Mouse (Mus musculus): ENCODE data around the gene Ttk. TPM values are rescaled to one million over a fixed set of nuclear protein-coding genes. Genes with fewer than 3 reads are reported as not detected.

The Ttk gene
- polyA plus RNA-seq, 1 experiment = 11.4 TPM

DNA sequence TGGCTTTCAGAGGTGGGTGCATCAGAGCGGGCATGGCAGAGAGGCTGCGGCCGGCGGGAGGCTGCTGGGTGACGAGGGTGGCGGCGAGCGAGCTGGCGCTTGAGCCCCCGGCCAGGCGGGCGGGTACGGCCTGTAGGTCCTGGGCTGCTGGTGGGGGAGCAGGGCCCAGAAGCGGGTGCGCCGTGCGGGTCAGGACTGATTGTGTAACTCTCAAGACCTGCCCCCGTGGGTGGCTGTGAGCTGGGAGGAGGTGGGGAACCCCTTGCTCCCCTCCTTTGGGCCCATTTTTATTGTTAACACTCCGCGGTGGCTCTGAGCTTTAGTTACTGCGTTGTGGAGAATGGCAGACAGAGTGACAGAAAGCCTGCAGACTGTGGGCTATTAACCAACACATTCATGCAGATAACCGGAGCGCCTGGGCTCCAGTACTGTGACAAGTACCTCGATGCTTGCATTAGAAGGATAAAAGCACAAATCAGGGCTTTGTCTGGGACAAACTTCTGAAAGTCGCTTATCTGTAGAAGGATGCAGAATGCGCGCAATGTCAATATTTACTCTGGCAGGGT is 342 bp downstream of the Ttk start:
- Histone ChIP-seq H3K4me3 (ENCODE audit: control insufficient read depth, low read depth, low read length) (peak overlapping the region; percentile 96), H3K36me3 (ENCODE audit: control insufficient read depth, insufficient read depth, low read length) (no peaks in the 10 kb centered on the region; the same call in 1 of the 2 replicates), H3K27me3 (ENCODE audit: control insufficient read depth, insufficient read depth, low read length) (no peaks in the 10 kb centered on the region), H3K27ac (ENCODE audit: control insufficient read depth, insufficient read depth, low read depth, low read length) (peak overlapping the region; percentile 71), H3K4me1 (ENCODE audit: control insufficient read depth, insufficient read depth, low read length) (no peaks in the 10 kb centered on the region; the same call in 1 of the 2 replicates)
- TF ChIP-seq POLR2A (IDR thresholded peaks at IDR 0.05; ENCODE audit: control insufficient read depth, low read depth, low read length) (no peak), CTCF (IDR thresholded peaks at IDR 0.05; ENCODE audit: control insufficient read depth, insufficient read depth, insufficient replicate concordance, low read depth, low read length) (no peak)

DNA sequence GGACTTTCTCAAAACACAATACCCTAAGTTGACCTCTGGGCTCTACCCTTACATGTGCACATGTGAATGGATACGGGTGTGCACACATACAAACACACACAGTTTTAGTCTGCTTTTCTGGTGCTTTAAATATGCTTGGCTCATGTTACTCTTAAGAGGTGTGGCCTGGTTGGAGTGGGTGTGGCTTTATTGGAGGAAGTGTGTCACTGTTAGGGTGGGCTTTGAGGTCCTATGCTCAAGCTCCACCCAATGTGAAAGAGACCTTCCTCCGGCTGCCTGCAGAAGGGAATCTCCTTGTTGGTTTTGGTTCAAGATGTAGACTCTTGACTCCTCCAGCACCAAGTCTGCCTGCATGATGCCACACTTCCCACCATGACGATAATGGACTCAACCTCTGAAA is 18.0 kb downstream of the Ttk start:
- Histone ChIP-seq H3K27me3 (ENCODE audit: control insufficient read depth, insufficient read depth, low read length) (no peaks in the 10 kb centered on the region), H3K4me3 (ENCODE audit: control insufficient read depth, low read depth, low read length) (no peak overlapping the region), H3K27ac (ENCODE audit: control insufficient read depth, insufficient read depth, low read depth, low read length) (no peak overlapping the region), H3K36me3 (ENCODE audit: control insufficient read depth, insufficient read depth, low read length) (no peaks in the 10 kb centered on the region; the same call in none of the 2 replicates), H3K4me1 (ENCODE audit: control insufficient read depth, insufficient read depth, low read length) (no peaks in the 10 kb centered on the region)
- TF ChIP-seq POLR2A (IDR thresholded peaks at IDR 0.05; ENCODE audit: control insufficient read depth, low read depth, low read length) (no peak), CTCF (IDR thresholded peaks at IDR 0.05; ENCODE audit: control insufficient read depth, insufficient read depth, insufficient replicate concordance, low read depth, low read length) (no peak)

DNA sequence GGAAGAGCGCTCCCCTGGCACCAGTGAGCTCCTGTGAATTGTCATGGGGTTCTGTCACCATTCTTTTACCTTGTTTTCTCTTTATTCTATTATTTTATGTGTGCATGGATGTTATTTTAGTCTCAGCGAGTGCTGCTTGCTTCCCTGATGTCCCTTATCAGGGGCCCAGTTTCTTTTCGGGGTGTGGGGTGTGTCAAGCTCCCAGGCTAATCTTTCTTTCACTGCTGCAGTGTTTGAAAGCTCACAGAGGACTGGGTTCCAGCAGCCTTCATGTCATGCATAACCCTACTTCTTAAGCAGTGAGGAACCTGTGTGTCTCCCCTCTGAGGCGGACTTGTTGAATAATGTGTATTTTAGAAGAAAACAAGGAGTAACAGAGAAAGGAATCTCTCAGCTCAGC is 30.7 kb downstream of the Ttk start:
- H3K4me1 ChIP-seq (ENCODE audit: control insufficient read depth, insufficient read depth, low read length) = no peaks in the 10 kb centered on the region
- H3K36me3 ChIP-seq (ENCODE audit: control insufficient read depth, insufficient read depth, low read length) = no peaks in the 10 kb centered on the region; the same call in none of the 2 replicates
- H3K27ac ChIP-seq (ENCODE audit: control insufficient read depth, insufficient read depth, low read depth, low read length) = no peak overlapping the region

DNA sequence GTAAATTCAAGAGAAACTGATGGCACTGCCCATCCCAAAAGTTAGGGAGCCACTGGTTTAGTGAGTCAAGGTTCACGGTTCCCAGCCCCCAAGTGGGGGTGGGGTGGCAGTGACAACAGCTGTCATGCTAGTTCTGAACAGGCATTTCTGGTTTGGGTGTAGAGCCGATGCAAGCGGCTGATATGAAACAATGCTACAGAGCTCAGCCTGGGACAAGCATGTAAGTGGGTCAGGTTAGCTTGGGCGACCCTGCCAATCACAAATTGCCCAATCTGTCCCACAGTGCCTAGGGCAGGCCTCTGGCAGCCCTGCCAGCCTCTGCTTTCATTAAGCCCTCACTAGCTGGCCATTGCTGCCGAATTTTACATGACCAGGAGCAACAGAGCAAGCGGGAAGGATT is 47.7 kb downstream of the Ttk start:
- Histone ChIP-seq H3K36me3 (ENCODE audit: control insufficient read depth, insufficient read depth, low read length) (no peaks in the 10 kb centered on the region), H3K4me3 (ENCODE audit: control insufficient read depth, low read depth, low read length) (no peak overlapping the region), H3K27ac (ENCODE audit: control insufficient read depth, insufficient read depth, low read depth, low read length) (no peak overlapping the region), H3K27me3 (ENCODE audit: control insufficient read depth, insufficient read depth, low read length) (no peaks in the 10 kb centered on the region), H3K4me1 (ENCODE audit: control insufficient read depth, insufficient read depth, low read length) (peaks cover 3% of the 10 kb centered on the region; the same call in 1 of the 2 replicates)
- TF ChIP-seq POLR2A (IDR thresholded peaks at IDR 0.05; ENCODE audit: control insufficient read depth, low read depth, low read length) (no peak), CTCF (IDR thresholded peaks at IDR 0.05; ENCODE audit: control insufficient read depth, insufficient read depth, insufficient replicate concordance, low read depth, low read length) (no peak)

More for the DNA sequence above, 30.7 kb downstream of the Ttk start:
- no peaks in the 10 kb centered on the region for H3K27me3 ChIP-seq (ENCODE audit: control insufficient read depth, insufficient read depth, low read length)
- TF ChIP-seq CTCF (IDR thresholded peaks at IDR 0.05; ENCODE audit: control insufficient read depth, insufficient read depth, insufficient replicate concordance, low read depth, low read length) (no peak), POLR2A (IDR thresholded peaks at IDR 0.05; ENCODE audit: control insufficient read depth, low read depth, low read length) (no peak)
- no peak overlapping the region for H3K4me3 ChIP-seq (ENCODE audit: control insufficient read depth, low read depth, low read length)

DNA sequence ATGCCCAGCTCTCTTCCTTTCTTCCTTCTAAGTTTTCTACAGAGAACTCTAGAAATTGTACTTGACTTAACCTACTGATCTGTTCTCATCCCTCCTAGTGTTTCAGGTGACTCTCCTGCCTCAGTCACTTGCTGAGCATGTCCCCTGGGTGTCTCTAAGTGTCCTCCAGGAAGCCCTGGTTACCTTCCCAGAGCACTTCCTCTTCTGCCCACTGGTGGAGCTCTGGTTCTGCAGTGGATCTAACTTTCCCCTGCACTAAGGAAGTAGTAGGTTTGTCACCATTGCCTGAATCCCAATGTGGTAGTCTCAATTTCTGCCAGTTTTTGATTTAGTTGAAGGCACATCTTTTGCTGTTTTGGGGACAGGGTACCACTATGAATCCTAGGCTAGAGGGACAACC is 51.7 kb downstream of the Ttk start:
- no peak for TF ChIP-seq CTCF (IDR thresholded peaks at IDR 0.05; ENCODE audit: control insufficient read depth, insufficient read depth, insufficient replicate concordance, low read depth, low read length)
- TF ChIP-seq POLR2A (IDR thresholded peaks at IDR 0.05; ENCODE audit: control insufficient read depth, low read depth, low read length) = no peak
- no peaks in the 10 kb centered on the region for H3K4me1 ChIP-seq (ENCODE audit: control insufficient read depth, insufficient read depth, low read length)
- H3K4me3 ChIP-seq (ENCODE audit: control insufficient read depth, low read depth, low read length) = no peak overlapping the region
- no peak overlapping the region for H3K27ac ChIP-seq (ENCODE audit: control insufficient read depth, insufficient read depth, low read depth, low read length)
- no peaks in the 10 kb centered on the region for H3K27me3 ChIP-seq (ENCODE audit: control insufficient read depth, insufficient read depth, low read length)
- H3K36me3 ChIP-seq (ENCODE audit: control insufficient read depth, insufficient read depth, low read length) = no peaks in the 10 kb centered on the region

DNA sequence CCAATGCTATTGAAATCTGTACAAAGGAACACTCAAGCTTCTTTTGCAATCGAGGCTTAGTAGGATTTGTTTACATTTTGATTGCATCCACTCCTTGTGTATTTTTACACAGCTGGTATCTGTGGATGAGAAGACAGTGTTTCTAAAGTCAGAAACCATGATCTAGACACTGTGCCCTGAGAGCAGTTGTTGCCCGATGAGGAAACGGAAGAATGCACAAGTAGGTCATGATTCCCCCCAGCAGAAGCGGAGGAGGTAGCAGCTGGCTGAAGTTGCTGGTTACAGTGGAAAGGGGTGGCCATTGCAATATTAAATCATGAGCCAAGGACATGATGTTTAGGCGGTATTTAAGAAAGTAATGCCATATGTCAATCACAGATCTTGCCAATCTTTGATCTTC is 53.7 kb downstream of the Ttk start:
- no peak overlapping the region for H3K27ac ChIP-seq (ENCODE audit: control insufficient read depth, insufficient read depth, low read depth, low read length)
- H3K4me1 ChIP-seq (ENCODE audit: control insufficient read depth, insufficient read depth, low read length) = no peaks in the 10 kb centered on the region
- H3K36me3 ChIP-seq (ENCODE audit: control insufficient read depth, insufficient read depth, low read length) = no peaks in the 10 kb centered on the region
- no peaks in the 10 kb centered on the region for H3K27me3 ChIP-seq (ENCODE audit: control insufficient read depth, insufficient read depth, low read length)
- TF ChIP-seq POLR2A (IDR thresholded peaks at IDR 0.05; ENCODE audit: control insufficient read depth, low read depth, low read length) (no peak), CTCF (IDR thresholded peaks at IDR 0.05; ENCODE audit: control insufficient read depth, insufficient read depth, insufficient replicate concordance, low read depth, low read length) (no peak)
- no peak overlapping the region for H3K4me3 ChIP-seq (ENCODE audit: control insufficient read depth, low read depth, low read length)

DNA sequence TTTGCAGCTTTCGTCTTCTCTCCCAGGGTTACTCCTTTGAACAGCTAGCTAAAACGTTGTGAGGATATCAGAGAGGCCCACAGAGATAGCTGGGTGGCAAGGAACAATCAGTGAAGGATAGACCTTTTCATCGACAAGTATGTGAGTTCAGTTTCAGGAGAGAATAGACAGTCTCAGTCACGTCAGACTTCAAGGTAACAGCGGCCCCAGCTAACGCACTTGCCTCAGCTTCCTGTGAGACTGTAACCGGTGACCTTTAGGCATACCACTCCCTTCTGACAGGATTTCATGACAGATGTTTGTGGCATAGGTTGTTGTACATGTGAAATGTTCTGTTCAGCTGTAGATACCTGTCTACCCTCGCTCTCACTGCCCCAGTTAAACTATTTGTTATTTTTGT is 58.6 kb downstream of the Ttk start:
- TF ChIP-seq CTCF (IDR thresholded peaks at IDR 0.05; ENCODE audit: control insufficient read depth, insufficient read depth, insufficient replicate concordance, low read depth, low read length) (no peak), POLR2A (IDR thresholded peaks at IDR 0.05; ENCODE audit: control insufficient read depth, low read depth, low read length) (no peak)
- Histone ChIP-seq H3K27ac (ENCODE audit: control insufficient read depth, insufficient read depth, low read depth, low read length) (no peak overlapping the region), H3K4me3 (ENCODE audit: control insufficient read depth, low read depth, low read length) (no peak overlapping the region), H3K36me3 (ENCODE audit: control insufficient read depth, insufficient read depth, low read length) (no peaks in the 10 kb centered on the region), H3K4me1 (ENCODE audit: control insufficient read depth, insufficient read depth, low read length) (no peaks in the 10 kb centered on the region), H3K27me3 (ENCODE audit: control insufficient read depth, insufficient read depth, low read length) (no peaks in the 10 kb centered on the region)
